Mouse (Mus musculus) right cerebral cortex, postnatal 10 days (tissue): ENCODE measurements around the gene Tubg1.

Source experiments
- DNase-seq, 2 experiments: peaks; one replicate each; pipeline ENCODE4 v3.0.0; 2021; ENCODE audit warnings: low spot score in 2 of 2

Gene Tubg1

GRCm38 (mm10) chr11:101164677-101165580, 45.2 kb downstream of the Tubg1 start:
- peak in 1 of 2 experiments; percentile 24 for DNase-seq

GRCm38 (mm10) chr11:101166357-101166756, 46.6 kb downstream of the Tubg1 start:
- DNase-seq = no peak

- no peak for DNase-seq
Observed at GRCm38 (mm10) chr11:101167211-101167962, 47.6 kb downstream of the Tubg1 start.

- no peak for DNase-seq
Observed at GRCm38 (mm10) chr11:101167963-101168300, 48.2 kb downstream of the Tubg1 start.

- no peak for DNase-seq
Observed at GRCm38 (mm10) chr11:101168301-101168980, 48.7 kb downstream of the Tubg1 start.

- DNase-seq = no peak
Observed at GRCm38 (mm10) chr11:101169301-101170107, 49.8 kb downstream of the Tubg1 start.

- peak in 1 of 2 experiments; percentile 49 for DNase-seq
Observed at GRCm38 (mm10) chr11:101170354-101170810, 50.6 kb downstream of the Tubg1 start, which contains the start of gene Cntnap1. TSS of gene Cntnap1 (plus strand) at chr11:101170523.

- peak; percentile 98 to 99 for DNase-seq
Observed at GRCm38 (mm10) chr11:101170811-101171610, 51.3 kb downstream of the Tubg1 start, which contains the start of gene Plekhh3. TSS of gene Plekhh3 (minus strand) at chr11:101171351.

- peak; percentile 85 to 86 for DNase-seq
Observed at GRCm38 (mm10) chr11:101171721-101172433, 52.1 kb downstream of the Tubg1 start.

GRCm38 (mm10) chr11:101172434-101172815, 52.7 kb downstream of the Tubg1 start:
- DNase-seq = no peak

GRCm38 (mm10) chr11:101173112-101173511, 53.4 kb downstream of the Tubg1 start:
- DNase-seq = no peak

GRCm38 (mm10) chr11:101173631-101174388, 54.1 kb downstream of the Tubg1 start:
- DNase-seq = peak; percentile 78 to 80

GRCm38 (mm10) chr11:101174389-101174745, 54.6 kb downstream of the Tubg1 start:
- peak in 1 of 2 experiments; percentile 65 for DNase-seq

- no peak for DNase-seq
Observed at GRCm38 (mm10) chr11:101174851-101175628, 55.3 kb downstream of the Tubg1 start, which contains the start of gene Ccr10. TSS of gene Ccr10 (minus strand) at chr11:101175443.

- peak; percentile 72 to 79 for DNase-seq
Observed at GRCm38 (mm10) chr11:101175636-101176116, 55.9 kb downstream of the Tubg1 start.
